Mouse (Mus musculus) monocyte, adult 5-6 weeks (primary cell): Measurements from ENCODE around the gene Bag5. TPM values are rescaled to one million over a fixed set of nuclear protein-coding genes. Genes with fewer than 3 reads are reported as not detected.

ENCODE experiments used
- ATAC-seq: fragments of 153-309, 156-312 bp; replicated peaks from 2 replicates; pipeline ENCODE4 v1.8.0; 2017; ENCODE audit warnings: mild to moderate bottlenecking; ENCODE audit not compliant: low TSS enrichment, insufficient number of reproducible peaks, severe bottlenecking, poor library complexity, low FRiP score
- total RNA-seq: library from RNA; stranded (forward); fragments of 200-1000, 200-491, 200-594 nt; gene quantifications from 3 replicates; pipeline ENCODE4 v1.2.3, GENCODE M21; 2017

Bag5 gene
- 37.2 to 42.3 TPM (median 41.6 TPM) in 3 replicates for total RNA-seq

DNA sequence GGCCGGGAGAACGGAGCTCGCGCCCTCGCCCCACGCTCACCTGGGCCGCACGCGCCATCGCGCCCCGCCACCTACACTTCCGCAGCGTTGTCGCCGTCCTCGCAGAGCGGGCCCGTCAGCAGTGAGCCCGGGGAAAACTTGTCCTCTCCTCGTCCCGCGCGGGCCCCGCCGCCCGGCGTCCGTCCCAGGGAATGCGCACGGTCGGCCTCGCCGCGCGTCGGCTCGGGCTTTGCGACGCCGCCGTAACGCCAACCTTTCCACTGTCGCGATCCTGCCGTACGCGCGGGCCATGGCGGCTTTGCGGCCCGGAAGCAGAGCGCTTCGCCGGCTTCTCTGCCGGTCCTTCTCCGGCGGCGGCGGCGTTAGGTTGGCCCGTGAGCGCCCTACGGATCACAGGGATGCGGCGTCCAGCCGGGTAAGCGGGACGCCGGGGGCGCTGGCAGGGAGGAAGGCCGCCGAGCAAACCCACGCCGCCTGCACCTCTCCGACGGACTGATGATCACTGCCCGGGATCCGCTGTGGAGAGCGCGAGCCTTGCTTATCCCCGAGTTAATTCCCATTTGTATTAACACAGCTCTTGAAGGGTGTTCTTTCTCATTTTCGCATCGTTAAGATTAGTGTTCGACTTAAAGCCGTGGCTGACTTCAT lies at the start of gene Bag5, which contains the start of gene Apopt1:
TSS of gene Bag5 (minus strand) at position 254 of the 648 bp plus-strand sequence.
TSS of gene Apopt1 (plus strand) at position 258 of the 648 bp plus-strand sequence.
- ATAC-seq: peak; percentile 82

GRCm38 (mm10) chr12:111760306-111760908 lies 47.4 kb upstream of the Bag5 start:
- no peak for ATAC-seq

GRCm38 (mm10) chr12:111759176-111760061 lies 46.4 kb upstream of the Bag5 start:
- 0 out of 2 replicates have a peak, but pooled peaks have one; percentile 22 for ATAC-seq

GRCm38 (mm10) chr12:111758381-111759175 lies 45.5 kb upstream of the Bag5 start, which contains the start of gene Klc1:
Gene Klc1 (plus strand): TSS chr12:111758849.
- 0 out of 2 replicates have a peak, but pooled peaks have one; percentile 18 for ATAC-seq

DNA sequence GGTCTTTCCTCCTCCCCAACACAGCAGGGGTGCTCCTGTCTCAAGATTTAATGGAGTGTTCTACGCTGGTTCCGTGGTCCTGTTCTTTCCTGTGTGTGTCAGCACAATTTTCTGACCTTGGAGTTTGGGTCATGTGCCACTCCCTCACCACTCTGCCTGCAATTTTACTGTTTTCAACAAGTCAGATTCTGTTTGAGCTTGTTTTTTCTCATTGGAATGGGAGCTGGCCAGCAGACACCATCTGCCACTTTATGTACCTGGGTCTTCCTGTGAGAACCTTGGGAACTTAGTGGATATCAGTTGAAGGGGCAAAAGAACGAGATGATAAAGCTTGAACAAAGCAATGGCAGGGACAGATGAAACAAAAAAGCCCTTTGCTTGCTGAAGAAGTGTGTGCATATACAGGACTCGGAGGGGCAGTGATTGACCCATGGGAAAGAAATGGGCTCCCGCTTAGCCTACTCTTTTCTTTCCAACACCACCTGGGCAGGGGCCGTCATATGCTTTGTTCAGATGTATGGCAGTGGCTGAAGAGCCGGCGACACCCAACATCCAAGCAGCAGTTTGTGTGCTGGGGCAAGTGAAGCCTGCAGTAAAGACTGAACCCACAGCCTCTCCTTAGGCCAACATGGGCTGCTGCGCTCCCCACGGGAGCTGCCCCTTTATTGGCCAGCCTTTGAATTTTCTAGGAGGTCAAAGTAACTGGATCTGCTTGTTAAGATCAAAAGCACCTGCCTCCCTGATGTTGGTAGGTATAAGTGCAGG lies 44.7 kb upstream of the Bag5 start:
- no peak for ATAC-seq

GRCm38 (mm10) chr12:111756698-111757082 lies 43.6 kb upstream of the Bag5 start:
- ATAC-seq: no peak

DNA sequence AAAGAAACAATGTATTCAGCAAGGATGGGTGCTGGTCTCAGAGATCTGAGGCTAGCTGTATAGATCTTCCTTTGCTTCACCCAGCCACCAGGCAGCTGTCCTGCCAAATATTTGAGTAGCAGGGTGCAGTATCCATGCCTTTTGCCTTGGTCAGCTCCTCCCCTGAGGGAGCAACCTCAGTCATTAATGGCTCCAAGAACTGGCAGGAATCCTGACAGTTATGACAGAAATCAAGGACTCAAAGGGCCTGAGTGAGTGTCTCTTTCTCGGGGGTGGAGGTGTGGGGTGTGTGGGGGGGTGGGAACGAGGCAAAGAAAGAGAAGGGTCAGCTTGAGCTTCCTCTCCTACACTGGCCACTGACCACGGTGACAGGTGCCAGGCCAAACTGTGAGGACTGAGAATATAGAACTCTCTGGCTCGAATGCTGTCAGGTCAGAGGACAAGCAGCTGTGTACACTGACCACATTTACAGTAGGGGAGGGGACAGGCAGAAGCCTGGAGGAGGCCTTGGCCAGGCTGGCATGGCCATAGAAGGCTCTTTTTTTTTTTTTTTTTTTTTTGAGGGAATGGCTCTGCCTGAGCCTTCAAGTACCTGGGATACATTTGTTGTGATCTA lies 43.1 kb upstream of the Bag5 start:
- no peak for ATAC-seq

GRCm38 (mm10) chr12:111755231-111755630 lies 42.2 kb upstream of the Bag5 start:
- no peak for ATAC-seq

DNA sequence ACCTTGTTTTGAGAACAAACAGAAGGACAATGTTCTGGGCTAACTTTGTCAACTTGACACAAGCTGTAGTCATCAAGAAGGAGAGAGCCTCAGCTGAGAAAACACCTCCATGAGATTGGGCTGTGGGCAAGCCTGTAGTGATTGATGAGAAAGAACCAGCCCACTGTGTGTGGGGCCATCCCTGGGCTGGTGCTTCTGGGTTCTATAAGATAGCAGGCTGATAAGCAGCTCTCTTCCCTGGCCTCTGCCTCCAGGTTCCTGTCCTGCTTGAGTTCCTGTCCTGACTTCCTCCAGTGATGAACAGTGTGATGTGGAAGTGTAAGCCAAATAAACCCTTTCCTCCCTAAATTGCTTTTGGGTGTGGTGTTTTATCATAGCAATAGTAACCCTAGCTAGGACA lies 41.7 kb upstream of the Bag5 start:
- no peak for ATAC-seq

GRCm38 (mm10) chr12:111753347-111753746 lies 40.3 kb upstream of the Bag5 start:
- ATAC-seq: no peak

DNA sequence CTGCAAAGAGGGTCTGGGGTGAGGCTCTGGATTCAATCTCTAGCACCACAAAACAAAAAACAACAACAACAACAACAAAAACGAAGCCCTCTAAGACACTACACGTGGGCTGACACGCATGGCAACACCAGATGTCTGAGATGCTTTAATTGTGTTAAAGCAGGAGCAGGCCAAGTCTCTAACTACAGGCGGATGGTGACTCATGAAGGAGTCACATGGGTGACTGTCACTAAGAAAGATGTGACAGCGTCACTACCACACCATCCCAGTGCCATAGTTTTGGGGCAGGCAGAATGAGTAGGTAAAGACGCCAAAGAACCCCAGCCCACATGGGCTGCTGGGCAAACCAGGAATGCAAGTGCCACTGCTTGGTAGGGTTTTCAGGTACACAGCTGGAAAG lies 39.4 kb upstream of the Bag5 start:
- ATAC-seq: no peak

DNA sequence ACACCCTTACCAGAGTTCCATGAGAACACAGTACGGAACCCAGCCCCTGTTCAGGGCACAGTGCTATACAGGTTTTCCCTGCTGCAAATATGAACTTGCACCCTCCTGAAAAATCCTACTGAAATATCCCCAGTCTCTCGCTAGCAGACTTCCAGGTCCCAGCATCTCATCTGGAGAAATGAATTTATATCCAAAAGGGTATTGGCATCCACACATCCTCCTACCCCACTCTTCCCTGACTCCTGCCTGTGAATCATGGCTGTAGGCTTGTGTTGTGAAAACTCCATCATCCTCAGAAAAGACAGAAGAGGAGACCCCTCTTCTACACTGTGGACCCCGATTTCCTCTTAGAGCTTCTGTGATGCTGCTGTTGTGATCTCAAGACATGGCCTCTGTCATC lies 37.7 kb upstream of the Bag5 start:
- no peak for ATAC-seq

DNA sequence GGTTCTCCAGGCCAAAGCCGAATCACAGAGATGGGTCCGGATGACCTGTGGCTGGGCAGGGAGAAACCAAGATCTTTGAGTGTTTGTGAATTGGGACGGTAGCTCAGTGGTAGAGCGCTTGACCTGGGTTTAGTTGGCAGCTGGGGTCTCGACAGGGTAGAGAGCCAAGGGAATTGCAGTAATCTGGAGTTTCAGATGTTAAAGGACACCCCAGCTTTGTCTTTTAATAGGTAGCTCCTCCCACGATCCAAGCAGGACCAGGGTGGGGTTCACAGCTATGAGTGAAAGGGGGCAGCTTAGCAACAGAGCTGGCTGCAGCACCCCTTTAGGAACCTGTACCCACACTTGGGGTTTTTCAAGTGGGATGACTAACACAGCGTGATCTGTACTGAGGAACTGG lies 34.4 kb upstream of the Bag5 start:
- no peak for ATAC-seq

- ATAC-seq: peak; percentile 47; the same call in 1 of the 2 replicates
These were observed 33.0 kb upstream of the Bag5 start for GRCm38 (mm10) chr12:111746091-111746490.

- ATAC-seq: no peak
These were observed 32.2 kb upstream of the Bag5 start for GRCm38 (mm10) chr12:111745274-111745673.

GRCm38 (mm10) chr12:111743981-111744423 lies 30.9 kb upstream of the Bag5 start:
- peak; percentile 80 for ATAC-seq

- ATAC-seq: no peak
These were observed 30.4 kb upstream of the Bag5 start for GRCm38 (mm10) chr12:111743419-111743818.
